In the genomic region with DNA sequence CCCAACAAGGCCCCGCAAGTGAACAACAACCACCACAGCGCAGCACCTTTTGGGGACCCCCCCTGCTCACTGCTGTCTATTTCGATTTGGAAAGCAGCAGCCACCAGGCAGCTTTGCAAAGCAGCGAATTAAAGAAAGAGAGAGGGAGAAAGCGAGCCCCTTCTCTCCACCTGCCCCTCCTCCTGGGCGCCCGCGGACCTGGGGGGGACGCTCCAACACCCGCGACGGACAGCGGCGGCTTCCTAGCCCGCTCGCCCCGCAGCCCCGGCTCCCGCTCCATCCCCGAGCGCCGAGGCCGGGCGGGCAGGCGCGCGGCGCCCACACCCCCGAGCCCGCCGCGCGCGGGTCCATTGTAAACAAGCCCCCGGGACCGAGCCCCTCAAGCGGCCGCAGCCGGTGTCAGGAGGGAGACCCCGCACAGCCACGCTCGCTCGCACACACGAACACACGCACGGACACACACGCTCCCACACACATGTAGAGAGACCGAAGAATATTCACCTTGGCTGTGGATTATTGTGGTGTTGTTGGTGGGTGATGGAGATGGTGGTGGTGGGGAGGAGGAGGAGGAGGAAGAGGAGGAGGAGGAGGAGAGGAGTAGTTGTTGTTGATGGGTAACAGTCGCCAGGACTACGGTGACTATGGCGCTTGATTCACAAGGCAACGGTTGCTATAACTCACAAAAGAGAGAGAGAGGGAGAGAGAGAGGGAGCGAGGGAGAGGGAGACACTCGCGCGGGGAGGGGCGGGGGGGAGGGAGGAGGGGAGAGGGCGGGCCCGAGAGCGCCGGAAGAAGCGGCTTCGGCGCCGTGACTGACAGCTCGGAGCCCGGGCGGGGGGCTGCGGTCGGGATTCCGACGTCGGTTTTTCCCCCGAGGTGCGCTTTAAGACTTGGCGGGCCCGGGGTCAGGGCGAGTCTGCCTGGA, we compare ENCODE assay signal across 7 mouse cellular contexts. TPM values are rescaled to one million over a fixed set of nuclear protein-coding genes. Genes with fewer than 3 reads are reported as not detected.
DNase-seq lines count a peak whose midpoint lies in the region; ATAC-seq and TF ChIP-seq lines count a peak whose summit lies in the region.

A gene (minus strand): TSS at position 696 of the 925 bp plus-strand sequence.

- no peaks in the 10 kb centered on the region for H3K27me3 ChIP-seq in hindbrain, postnatal 0 days (ENCODE audit: insufficient read depth, low read length)

- TF ChIP-seq CTCF in hindbrain, postnatal 0 days (IDR thresholded peaks at IDR 0.05; ENCODE audit: low read depth): no peak

- no peaks in the 10 kb centered on the region for H3K4me1 ChIP-seq in hindbrain, postnatal 0 days (ENCODE audit: insufficient read depth, low read length)

- H3K9me3 ChIP-seq in hindbrain, postnatal 0 days (ENCODE audit: low read length): no peaks in the 10 kb centered on the region

- peak within 1 kb of the TSS; percentile 95 for H3K4me3 ChIP-seq in hindbrain, postnatal 0 days (ENCODE audit: low read length)

- H3K27ac ChIP-seq in hindbrain, postnatal 0 days: peak within 1 kb of the TSS; percentile 100

- WGBS in hindbrain, postnatal 0 days: 3% methylated on average over 67 of the region's 78 CpGs

- peak; percentile 90 for DNase-seq in adipocyte (ENCODE audit: low spot score)
- peak; percentile 68 to 93 for DNase-seq in cerebellum, postnatal 10 days
- DNase-seq in frontal cortex, postnatal 25 days (ENCODE audit: low spot score in 2 of 2): peak; percentile 16 to 22
- peak; percentile 93 for DNase-seq in hindbrain, postnatal 0 days (ENCODE audit: low spot score)
- DNase-seq in left cerebral cortex, postnatal 10 days (ENCODE audit: extremely low spot score in 1 of 2, low spot score in 2 of 2): peak; percentile 25 to 65
- DNase-seq in right cerebral cortex, postnatal 14 days: peak; percentile 41

- H3K36me3 ChIP-seq in hindbrain, postnatal 0 days (ENCODE audit: insufficient read depth, low read length): no peaks in the 10 kb centered on the region

- intact Hi-C loops in left cerebral cortex, postnatal 10 days (cut with DNase I): loop anchor here (5.0 to 10.0 kb wide), 6 partner anchors 77 to 757 kb away; no protein-coding TSS in a partner anchor

- peak within 1 kb of the TSS; percentile 97 for H3K9ac ChIP-seq in hindbrain, postnatal 0 days (replicated peaks; ENCODE audit: low read length)

- H3K4me2 ChIP-seq in hindbrain, postnatal 0 days (ENCODE audit: low read depth, low read length): peak within 1 kb of the TSS; percentile 77

- peak; percentile 92 for ATAC-seq in hindbrain, postnatal 0 days
- peak; percentile 56 for ATAC-seq in megakaryocyte progenitor cell, adult 5-6 weeks (replicated peaks; ENCODE audit: poor library complexity)

RNA-seq across cellular contexts. Expression of the gene that starts here (rescaled TPM):
- total RNA-seq in hindbrain, postnatal 0 days (2014; rRNA removed): 15.9 and 31.1 TPM in 2 replicates
- polyA plus RNA-seq in hindbrain, postnatal 0 days (2015; fragmentation: Nextera tagmentation; extraction: Ambion mirVana): 11.2 and 11.5 TPM in 2 replicates
- 10 to 100 TPM; 87.6 to 99.1 TPM for total RNA-seq in left cerebral cortex, postnatal 10 days (2021)
- 4.8 and 6.1 TPM in 2 replicates for total RNA-seq in megakaryocyte progenitor cell, adult 5-6 weeks (2015)
- 3.1 and 5.1 TPM in 2 replicates for total RNA-seq in megakaryocyte progenitor cell, adult 5-6 weeks (2017)

Comparison
In these comparisons a context has a peak if more than half of its experiments do, and no peak if none do; other contexts are left out.
1. Peak in every context shown above with its lines: DNase-seq, ATAC-seq, H3K4me3 ChIP-seq and H3K27ac ChIP-seq.
2. DNase-seq: peak in every context shown above with its lines; median percentile 93 in hindbrain, postnatal 0 days; 90 in adipocyte; 80 in cerebellum, postnatal 10 days; 45 in left cerebral cortex, postnatal 10 days; 41 in right cerebral cortex, postnatal 14 days; 19 in frontal cortex, postnatal 25 days.